Comparison of ENCODE assay signal across 8 mouse cellular contexts in the genomic region with DNA sequence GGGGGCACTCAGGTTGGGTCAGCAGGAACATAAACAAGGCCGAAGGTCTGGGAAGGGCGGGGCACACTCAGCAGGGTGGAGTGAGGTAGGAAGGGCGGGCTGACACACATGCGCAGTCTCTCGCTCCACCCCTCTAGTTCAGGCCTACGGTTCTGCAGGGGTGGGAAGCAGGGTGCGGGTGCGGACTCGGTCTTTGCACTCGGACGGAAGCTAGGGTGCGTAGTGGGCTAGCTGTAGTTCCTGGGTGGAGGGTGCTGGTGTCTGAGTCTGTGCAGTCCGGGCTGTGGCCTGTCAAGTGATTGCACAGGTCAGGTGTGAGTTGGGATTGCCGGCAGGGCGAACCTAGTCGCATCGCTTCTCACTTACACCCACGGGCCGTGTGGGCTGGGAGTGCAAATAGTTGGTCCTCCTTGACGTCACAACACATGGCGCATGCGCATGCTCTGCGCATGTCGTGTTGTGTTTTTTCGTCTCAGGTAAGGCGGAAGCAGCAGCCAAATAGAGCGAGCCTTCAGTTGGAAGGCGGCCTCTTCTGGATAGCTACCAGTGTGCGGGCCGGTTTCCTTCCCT. TPM values are rescaled to one million over a fixed set of nuclear protein-coding genes. Genes with fewer than 3 reads are reported as not detected.
DNase-seq lines count a peak whose midpoint lies in the region; ATAC-seq lines count a peak whose summit lies in the region.

No protein-coding gene starts in this region.

- H3K4me1 ChIP-seq in hindbrain, embryonic 15.5 days (replicated peaks) = peaks cover 16% of the 10 kb centered on the region

- H3K9ac ChIP-seq in hindbrain, embryonic 15.5 days = peak overlapping the region; percentile 51

- peak overlapping the region; percentile 64 for H3K4me2 ChIP-seq in hindbrain, embryonic 15.5 days

- peak overlapping the region; percentile 94 for H3K27ac ChIP-seq in hindbrain, embryonic 15.5 days (replicated peaks)

- H3K36me3 ChIP-seq in hindbrain, embryonic 15.5 days = peaks cover 10% of the 10 kb centered on the region; the same call in 1 of the 2 replicates

- no peaks in the 10 kb centered on the region for H3K27me3 ChIP-seq in hindbrain, embryonic 15.5 days

- H3K9me3 ChIP-seq in hindbrain, embryonic 15.5 days = no peaks in the 10 kb centered on the region

- ATAC-seq in hindbrain, embryonic 15.5 days (ENCODE audit: low FRiP score, low read depth) = peak; percentile 96

- DNase-seq in T-cell, adult 2 months (ENCODE audit: low spot score) = peak; percentile 96
- DNase-seq in cerebellum, postnatal 36 days = peak; percentile 96 to 98
- DNase-seq in frontal cortex, postnatal 36 days (ENCODE audit: low spot score in 2 of 2) = peak; percentile 96 to 98
- DNase-seq in left cerebral cortex, adult 11 months (ENCODE audit: low spot score) = peak; percentile 96
- DNase-seq in lung, postnatal 4 days = peak; percentile 94 to 96
- peak; percentile 90 for DNase-seq in retina, postnatal 7 days (ENCODE audit: low read depth, low spot score)
- peak; percentile 91 for DNase-seq in urinary bladder, adult 2 months (ENCODE audit: low spot score)

- peak overlapping the region; percentile 51 for H3K4me3 ChIP-seq in hindbrain, embryonic 15.5 days

- 2% methylated on average over 30 of the region's 30 CpGs for WGBS in hindbrain, embryonic 15.5 days

RNA-seq across cellular contexts. Expression of a gene that starts 0.5 kb away (rescaled TPM):
- polyA plus RNA-seq in hindbrain, embryonic 15.5 days (2015; fragmentation: Nextera tagmentation; extraction: Ambion mirVana) = 16.9 and 17.1 TPM in 2 replicates
- polyA plus RNA-seq in urinary bladder, adult 2 months (2012; rRNA removed) = 20.8 and 23.3 TPM in 2 replicates

RNA-seq across cellular contexts. Expression of a gene that starts 21.4 kb away (rescaled TPM):
- 9.8 and 9.9 TPM in 2 replicates for polyA plus RNA-seq in hindbrain, embryonic 15.5 days (2015; fragmentation: Nextera tagmentation; extraction: Ambion mirVana)
- 12.4 and 14.2 TPM in 2 replicates for polyA plus RNA-seq in urinary bladder, adult 2 months (2012; rRNA removed)

RNA-seq across cellular contexts. Expression of a gene that starts 23.5 kb away (rescaled TPM):
- 146 and 148 TPM in 2 replicates for polyA plus RNA-seq in hindbrain, embryonic 15.5 days (2015; fragmentation: Nextera tagmentation; extraction: Ambion mirVana)
- polyA plus RNA-seq in urinary bladder, adult 2 months (2012; rRNA removed) = 79.3 and 111 TPM in 2 replicates

RNA-seq across cellular contexts. Expression of a gene that starts 35.9 kb away (rescaled TPM):
- not detected in 2 replicates for polyA plus RNA-seq in hindbrain, embryonic 15.5 days (2015; fragmentation: Nextera tagmentation; extraction: Ambion mirVana)
- 0.16 and 0.32 TPM in 2 replicates for polyA plus RNA-seq in urinary bladder, adult 2 months (2012; rRNA removed)

Comparison
In these comparisons a context has a peak if more than half of its experiments do, and no peak if none do; other contexts are left out.
1. Peak in every context shown above with its lines: DNase-seq, ATAC-seq, H3K4me3 ChIP-seq and H3K27ac ChIP-seq.